Mouse (Mus musculus): ENCODE measurements around the gene Fam222b. TPM values are rescaled to one million over a fixed set of nuclear protein-coding genes. Genes with fewer than 3 reads are reported as not detected.

The Fam222b gene
- total RNA-seq, 2 experiments from 2014 or later: 6.5 to 13.5 TPM

DNA sequence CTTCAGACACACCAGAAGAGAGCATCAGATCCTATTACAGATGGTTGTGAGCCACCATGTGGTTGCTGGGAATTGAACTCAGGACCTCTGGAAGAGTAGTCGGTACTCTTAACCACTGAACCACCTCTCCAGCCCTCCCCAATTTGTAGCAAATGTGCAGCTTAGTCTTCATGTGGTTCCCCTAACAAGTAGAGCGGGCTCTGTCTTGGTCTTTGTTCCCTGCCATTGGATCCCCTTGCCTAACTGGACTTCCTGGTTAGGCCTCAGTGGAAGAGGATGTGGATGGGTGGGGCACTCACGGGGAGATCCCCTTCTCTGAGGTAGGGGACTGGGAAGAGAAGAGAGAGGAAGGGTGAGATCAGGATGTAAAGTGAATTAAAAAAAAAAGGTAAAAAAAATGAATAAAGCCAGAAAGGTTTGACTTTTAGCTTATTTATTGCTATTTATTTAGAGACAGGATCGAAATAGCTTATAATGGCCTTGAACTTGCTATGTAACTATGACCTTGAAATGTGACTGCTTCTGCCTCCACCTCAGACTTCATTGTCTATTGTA, 7.5 kb upstream of the Fam222b start:
- ATAC-seq (replicated peaks; ENCODE audit: poor library complexity, severe bottlenecking): 0 out of 2 replicates have a peak, but pooled peaks have one; percentile 27

DNA sequence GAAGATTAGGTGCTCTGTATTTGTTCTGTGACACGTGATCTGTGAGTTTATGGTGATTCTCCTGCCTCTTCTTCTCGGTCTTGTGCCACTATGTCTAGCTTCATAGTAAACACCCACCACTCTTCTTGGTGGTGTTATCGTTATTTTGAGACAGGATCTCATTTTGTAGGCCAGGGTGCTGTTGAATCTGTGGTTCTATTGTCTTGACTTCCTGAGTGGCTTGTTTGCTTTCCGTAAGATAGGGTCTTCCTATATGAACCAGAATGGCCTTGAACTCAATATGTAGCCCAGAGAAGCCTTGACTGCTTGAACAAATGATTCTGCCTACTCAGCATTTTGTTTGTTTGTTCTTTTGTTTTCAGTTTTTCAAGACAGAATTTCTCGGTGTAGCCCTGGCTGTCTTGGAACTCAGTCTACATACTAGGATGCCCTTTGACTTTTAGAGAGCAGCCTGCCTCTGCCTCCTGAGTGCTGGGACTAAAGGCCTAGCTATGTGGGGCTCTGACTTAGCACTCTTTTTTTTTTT, 6.6 kb upstream of the Fam222b start:
- ATAC-seq (replicated peaks; ENCODE audit: poor library complexity, severe bottlenecking): no peak

DNA sequence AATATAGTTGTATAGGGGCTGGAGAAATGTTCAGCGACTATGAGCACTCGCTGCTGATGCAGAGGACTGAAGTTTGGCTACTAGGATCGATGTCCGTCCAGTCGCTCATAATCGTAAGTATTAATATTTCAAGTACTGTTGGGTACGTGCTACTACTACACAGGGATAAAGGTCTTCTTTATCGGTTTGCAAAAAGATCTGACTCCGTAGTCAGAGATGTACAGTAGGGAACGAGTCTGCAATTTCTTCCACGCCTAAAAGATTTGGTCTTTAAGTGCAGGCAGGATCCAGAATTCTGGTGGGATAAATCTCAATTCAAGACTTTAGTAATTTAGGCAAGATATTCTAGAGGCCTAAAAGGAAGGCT, 340 bp upstream of the Fam222b start:
- ATAC-seq (replicated peaks; ENCODE audit: poor library complexity, severe bottlenecking): no peak

DNA sequence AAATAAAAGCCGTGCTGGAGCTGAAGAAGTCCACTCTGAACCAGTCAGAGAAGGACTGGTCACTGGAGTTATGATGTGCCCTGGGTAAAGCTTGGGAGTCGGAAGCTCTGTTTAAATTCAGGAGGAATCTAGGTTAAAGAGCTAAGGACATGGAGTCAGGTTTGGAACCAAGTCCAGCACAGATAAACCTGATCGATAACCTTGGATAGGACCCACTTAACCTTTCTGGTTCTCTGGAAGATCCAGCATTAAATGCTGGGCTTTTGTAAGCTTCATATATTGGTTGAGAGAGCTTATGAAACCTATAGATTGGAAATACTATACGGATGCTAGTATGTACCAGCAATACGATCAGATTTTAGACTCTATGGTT, 670 bp downstream of the Fam222b start:
- ATAC-seq (replicated peaks; ENCODE audit: poor library complexity, severe bottlenecking): no peak

DNA sequence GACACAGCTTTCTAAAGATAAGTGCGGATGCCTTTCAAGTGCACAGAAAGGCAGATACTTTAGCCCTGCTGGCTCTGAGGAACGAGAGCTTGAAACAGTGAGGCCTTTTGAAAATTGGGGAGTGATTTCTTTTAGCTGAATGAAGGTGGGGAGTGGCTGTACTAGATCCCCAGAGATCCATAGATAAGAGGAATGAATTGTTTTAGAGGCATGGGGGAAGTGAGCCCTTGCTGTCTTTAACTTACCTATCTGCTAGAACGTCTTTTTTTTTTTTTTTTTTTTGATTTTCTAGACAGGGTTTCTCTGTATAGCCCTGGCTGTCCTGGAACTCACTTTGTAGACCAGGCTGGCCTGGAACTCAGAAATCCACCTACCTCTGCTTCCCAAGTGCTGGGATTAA, 2.6 kb downstream of the Fam222b start:
- ATAC-seq (replicated peaks; ENCODE audit: poor library complexity, severe bottlenecking): no peak

DNA sequence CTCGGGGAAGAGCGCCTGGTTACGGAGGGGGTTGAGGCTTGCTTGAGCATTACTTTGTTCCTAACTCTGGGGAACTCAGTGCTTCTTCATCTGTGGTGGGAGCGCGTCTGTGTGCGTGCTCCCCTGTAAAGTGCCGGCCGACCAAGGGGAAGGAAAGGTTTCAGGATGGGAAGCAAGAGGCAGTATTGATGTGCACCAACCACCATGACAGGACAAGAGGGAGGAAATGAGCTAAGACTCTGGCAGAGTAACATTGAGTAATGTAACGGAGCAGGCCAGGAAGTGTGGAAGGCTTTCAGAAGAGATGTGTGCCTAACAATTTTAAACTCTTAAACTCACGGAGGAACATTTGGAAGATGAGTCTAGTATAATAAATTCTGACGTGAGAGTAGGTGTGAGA, 6.3 kb downstream of the Fam222b start:
- ATAC-seq (replicated peaks; ENCODE audit: poor library complexity, severe bottlenecking): peak; percentile 95

DNA sequence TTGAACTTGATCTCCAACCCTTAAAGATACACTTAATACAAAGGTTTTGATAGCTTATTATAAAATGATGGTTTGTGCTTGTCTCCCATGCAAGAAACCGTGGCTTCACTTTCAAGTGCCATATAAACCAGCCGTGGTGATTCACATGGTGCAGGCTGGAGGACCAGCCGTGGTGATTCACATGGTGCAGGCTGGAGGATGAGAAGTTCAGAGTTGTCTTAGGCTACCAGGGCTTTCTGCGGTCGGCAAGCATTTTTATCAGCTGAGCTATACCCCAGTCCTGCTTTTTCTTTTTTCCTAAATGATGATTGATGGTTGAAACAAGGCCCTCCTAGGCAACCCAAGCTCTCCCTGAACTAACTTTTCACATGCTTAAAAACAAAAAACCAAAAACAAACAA, 7.7 kb downstream of the Fam222b start:
- no peak for ATAC-seq (replicated peaks; ENCODE audit: poor library complexity, severe bottlenecking)

DNA sequence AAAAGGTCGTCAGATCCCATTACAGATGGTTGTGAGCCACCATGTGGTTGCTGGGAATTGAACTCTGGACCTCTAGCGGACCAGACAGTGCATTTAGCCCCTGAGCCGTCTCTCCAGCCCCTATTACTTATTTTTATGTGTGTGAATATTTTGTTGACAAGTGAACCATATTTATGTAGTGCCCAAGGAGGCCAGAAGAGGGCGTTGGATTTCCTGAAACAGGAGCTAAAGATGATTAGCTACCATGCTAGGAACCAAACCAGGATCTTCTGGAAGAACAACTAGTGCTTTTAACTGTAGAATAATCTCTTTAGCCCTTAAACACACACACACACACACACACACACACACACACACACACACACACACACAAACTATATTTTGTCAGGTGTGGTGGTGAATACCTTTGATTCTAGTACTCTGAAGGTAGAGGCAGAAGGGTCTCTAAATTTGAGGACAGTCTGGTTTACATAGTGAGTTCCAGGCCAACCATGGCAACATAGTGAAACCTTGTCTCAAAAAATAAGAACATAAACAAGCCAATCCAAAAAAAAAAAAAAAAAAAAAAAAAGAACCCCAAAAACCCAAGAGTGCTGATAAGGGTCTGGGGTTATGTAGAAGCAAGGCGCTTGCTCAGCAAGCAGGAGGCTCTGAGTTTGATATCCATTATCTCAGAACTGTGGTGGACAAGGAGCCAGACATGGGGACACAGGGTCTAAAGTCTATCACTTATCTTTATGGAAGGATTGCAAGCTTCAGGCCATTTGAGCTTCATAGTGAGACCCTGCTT, 8.7 kb downstream of the Fam222b start:
- no peak for ATAC-seq (replicated peaks; ENCODE audit: poor library complexity, severe bottlenecking)

DNA sequence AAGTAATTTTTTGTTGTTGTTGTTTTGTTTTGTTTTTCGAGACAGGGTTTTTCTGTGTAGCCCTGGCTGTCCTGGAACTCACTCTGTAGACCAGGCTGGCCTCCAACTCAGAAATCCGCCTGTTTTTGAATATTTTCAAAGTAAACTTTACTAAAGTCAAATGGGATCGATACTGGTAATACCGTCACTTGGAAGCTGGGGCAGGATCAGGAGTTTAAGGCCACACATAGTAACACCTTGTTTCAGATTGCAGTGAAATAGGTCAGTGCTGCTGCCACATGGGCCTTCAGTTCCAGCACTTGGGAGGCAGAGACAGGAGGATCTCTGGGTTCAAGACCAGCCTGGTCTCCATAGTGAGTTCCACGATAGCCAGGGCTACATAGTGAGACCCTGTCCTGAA, 10.0 kb downstream of the Fam222b start:
- ATAC-seq (replicated peaks; ENCODE audit: poor library complexity, severe bottlenecking): no peak

DNA sequence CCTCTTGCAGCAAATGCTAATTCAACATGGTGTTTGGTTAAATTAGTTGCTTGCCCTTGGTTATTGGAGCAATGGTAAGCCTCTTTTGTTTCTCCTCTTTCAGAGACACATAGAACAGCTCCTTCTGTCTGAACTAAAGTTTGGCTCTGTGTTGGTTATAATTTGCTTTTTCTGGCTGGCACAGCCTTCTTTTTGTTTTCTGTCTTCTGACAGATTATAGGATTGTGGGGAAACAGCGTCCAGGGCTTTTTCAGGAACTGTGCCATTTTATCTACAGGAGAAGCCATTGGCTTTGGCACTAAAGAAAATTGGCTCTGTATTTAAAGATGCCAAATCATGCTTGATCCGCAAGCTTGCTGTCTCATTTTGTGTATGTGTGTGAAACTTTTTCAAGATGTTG, 19.2 kb downstream of the Fam222b start:
- ATAC-seq (replicated peaks; ENCODE audit: poor library complexity, severe bottlenecking): no peak

DNA sequence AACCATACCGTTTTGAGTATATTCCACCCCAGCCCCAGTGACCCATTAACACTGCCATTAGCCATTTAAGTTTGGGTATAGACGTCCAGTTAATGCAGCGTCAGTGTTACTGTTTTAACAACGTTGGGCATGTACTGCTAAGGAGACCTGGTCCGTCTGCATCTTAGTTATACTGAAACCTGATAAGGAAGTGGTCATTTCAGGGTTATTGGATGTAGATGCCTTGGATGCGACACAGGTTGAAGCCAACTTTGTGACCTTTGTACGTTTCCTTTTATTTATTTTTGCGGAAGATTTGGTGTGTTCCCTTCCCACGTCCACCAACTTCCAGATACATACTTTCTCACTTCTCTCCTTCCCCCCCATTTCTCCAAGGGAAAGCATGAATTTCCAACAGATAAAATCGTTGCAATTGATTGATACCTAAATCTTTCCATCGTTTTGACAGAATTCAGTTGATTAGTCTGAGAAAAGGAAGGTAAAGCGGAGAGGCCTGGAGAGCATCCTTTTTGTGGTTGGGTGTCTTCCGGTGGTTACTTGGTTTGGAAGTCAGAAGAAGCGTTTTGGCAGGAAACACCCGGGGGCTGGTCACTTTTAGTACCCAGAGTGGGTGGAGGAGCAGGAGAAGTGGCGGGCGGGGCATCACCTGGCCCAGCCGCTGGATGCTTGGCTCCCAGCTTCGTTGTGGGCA, 20.4 kb downstream of the Fam222b start:
- ATAC-seq (replicated peaks; ENCODE audit: poor library complexity, severe bottlenecking): no peak; the same call in 1 of the 2 replicates

DNA sequence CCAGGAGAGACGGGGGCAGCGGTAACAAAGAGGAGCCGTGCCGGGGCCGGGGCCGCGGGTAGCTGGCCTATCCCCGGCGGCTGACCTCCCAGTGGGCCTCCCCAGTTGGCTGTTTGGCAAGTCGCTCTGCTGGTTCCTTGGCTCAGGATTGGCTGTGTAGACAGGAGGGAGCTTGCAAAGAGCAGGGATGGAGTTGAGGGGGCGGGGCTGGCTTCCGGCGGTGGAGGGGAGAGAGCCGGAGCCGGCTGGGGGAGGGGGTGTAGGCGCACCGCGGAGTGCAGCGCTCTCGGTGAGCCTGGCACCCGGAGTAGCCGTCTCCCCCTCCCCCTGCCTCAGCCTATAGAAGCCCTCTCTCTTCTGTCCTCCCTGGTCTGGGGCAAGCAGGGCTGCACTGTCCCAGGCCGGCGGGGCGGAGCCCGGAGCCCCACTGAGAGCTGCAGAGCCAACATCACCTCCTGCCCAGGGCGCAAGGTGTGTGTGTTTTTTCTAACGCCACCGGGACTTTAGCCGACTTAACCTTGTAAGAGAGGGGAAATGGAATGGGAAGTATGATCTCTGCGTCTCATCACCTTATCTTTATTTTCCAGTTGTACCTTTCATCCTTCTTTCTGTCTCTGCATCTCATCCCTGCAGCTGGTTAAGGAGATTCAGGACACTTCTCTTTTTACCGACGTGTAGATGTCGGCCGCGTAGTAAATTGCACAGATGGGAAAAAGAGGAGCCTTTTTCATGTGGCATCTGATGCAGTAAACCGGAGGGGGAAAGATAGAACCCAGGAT, 21.1 kb downstream of the Fam222b start:
- ATAC-seq (replicated peaks; ENCODE audit: poor library complexity, severe bottlenecking): peak; percentile 83

DNA sequence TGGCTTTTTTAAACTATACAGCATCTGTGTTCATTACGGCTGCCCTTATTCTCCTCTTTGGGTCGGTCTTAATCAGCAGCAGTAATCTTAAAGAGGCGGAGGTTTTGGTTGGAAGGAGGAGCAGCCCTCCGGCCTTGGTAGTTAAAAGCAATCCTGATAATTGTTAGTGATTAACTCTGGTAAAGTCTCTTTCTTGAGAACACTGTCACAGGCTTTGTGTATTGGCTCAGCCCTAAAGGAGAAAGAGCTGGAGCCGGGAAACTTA, 21.6 kb downstream of the Fam222b start:
- ATAC-seq (replicated peaks; ENCODE audit: poor library complexity, severe bottlenecking): no peak

DNA sequence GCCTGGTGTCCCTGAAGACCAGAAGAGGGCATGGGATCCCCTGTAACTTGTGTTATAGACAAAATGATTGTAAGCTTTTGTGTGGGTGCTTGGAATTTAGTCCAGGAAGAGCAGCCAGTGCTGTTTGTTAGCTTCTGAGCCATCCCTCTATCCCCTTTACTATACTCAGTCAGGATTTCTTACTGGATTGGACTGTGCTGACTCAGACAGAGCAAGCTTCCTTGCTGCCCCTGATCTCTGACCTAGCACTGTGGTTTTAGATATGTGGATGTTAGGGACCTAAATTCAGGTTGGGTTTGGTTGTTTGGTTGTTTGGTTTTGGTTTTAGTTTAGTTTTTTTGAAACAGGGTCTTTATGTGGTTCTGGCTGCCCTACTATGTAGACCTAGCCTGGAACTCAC, 24.0 kb downstream of the Fam222b start:
- ATAC-seq (replicated peaks; ENCODE audit: poor library complexity, severe bottlenecking): no peak

DNA sequence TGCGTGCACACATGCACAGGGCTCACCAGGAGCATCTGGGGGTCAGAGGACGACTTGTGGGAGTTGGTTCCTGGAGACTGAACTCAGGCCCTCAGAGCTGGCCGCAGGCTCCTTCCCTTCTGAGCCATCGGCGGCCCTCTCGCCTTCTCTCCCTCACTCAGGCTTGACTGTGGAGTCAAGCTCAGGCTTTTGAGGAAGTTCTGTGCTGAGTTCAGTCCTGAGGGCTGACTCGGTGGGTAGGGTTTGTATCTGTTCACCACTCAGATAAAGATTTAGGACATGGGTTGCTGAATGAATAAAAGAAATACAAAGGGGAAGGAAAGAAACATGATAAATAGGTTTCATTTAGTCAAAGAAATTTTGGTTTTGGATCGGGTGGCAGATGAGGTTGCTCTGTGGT, 25.4 kb downstream of the Fam222b start:
- ATAC-seq (replicated peaks; ENCODE audit: poor library complexity, severe bottlenecking): peak; percentile 64

DNA sequence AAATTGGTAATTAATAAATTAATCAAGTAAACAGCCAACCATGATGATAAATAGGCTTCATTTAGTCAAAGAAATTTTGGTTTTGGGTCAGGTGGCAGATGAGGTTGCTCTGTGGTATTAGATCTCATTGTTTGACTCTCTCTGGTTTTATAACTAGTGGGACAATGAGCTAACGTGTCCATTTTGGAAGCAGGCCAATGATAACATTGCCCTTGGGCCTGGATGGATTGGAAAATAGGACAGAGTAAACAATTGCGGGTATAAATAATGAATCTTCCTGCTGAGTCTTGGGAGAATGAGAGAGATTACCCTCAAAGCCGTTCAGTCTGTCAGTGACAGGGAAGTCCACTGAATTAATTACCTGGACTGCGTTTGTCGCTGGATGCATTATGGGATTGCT, 26.7 kb downstream of the Fam222b start:
- ATAC-seq (replicated peaks; ENCODE audit: poor library complexity, severe bottlenecking): no peak

DNA sequence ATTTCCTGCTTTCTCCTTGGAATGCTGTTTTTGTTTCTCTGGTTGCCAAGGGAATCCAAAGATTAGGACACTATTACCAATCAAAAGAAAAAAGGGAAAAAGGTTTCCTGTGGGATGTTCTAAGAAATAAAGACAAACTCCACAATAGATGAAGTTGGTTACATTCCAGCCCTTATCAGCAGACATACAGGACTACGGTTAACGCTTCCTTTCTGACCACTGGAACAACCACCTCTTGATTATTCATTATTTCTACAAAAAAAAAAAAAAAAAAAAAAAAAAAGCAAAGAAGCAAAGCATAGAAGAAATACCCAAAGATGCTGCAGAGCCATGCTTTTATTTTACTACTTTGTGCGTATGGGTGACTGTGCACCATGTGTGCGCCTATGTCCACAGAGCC, 28.4 kb downstream of the Fam222b start:
- ATAC-seq (replicated peaks; ENCODE audit: poor library complexity, severe bottlenecking): no peak

DNA sequence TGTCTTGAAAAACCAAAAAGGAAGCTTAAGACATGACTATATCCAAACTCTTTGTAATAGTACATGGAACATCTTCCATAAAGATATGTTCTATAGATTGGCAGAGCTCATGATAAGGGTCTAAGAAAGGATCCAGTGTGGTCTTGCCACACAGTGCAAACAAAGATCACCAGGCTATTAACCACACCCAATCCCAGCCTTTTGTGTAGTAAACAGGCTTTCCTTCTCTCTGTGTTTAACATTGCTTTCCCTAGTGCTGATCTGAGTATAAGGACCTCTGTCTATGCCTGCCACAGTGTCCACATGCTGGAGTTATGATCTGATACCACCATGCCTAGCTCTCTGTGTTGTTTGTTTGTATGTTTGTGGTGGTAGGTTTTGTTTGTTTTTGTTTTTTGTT, 29.3 kb downstream of the Fam222b start:
- ATAC-seq (replicated peaks; ENCODE audit: poor library complexity, severe bottlenecking): no peak

DNA sequence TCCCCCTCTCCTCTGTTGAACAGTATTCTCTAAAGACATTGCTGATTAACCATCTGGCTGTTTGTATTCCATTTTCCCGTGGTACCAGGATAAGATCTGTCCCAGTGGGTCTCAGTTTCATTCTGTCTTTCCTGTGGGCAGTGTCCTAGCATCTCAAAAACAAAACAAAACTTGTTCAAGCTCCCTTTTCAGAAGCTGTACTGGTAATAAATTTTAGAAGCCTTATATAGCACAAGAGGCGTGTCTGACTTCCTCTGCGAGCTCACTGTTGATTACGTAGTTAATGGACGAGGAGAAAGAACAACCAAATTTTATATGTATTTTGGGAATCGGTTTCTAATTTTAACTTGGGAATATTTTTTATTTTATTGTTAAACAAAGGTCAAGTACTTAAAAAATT, 31.2 kb downstream of the Fam222b start:
- peak; percentile 28 for ATAC-seq (replicated peaks; ENCODE audit: poor library complexity, severe bottlenecking)

DNA sequence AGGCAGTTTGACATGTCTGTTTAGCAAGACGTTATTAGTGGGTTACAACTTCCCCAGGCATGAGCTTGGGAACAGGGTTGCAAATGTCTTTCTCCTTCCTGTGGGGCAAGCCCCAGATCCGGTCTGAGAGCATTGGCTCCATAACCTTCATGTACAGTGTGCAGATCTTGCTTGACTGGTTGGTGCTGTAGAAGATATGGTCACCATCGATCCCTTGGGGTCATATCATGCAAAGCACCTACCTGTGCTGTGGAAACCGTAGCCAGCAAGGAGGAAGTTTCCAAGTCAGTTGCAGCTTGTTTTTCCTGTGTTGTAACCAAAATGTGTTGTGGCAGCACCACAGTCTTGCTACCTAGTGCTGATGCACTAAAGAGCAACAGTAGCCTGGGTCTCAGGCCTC, 32.3 kb downstream of the Fam222b start:
- ATAC-seq (replicated peaks; ENCODE audit: poor library complexity, severe bottlenecking): peak; percentile 87

DNA sequence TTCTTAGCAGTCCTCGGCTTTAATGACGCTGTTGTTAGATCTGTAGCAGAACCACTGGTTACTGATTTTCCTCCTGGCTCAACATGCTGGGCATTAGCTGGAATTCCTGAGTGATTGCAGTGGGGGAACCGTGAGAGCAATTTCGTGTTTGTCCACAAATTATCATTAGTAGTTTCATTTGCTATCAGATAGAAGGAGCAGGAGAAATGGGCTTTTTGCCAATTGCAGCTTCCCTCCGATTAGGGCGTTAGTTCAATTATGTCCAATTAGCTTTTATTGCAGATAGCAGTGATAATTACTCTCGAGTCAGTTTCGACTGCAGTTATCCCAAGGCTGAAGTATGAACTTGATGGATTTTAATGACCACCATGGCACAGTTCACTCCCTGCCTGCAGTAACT, 35.0 kb downstream of the Fam222b start:
- no peak for ATAC-seq (replicated peaks; ENCODE audit: poor library complexity, severe bottlenecking)

All from granulocyte monocyte progenitor cell, adult 5-6 weeks (primary cell).